Mouse (Mus musculus) ES-E14 (cell line): Measurements from ENCODE around the gene Ccdc13.

Experiments
- CHD2 ChIP-seq: IDR thresholded peaks from 2 replicates; pipeline ENCODE4 v1.6.1; 2014; ENCODE audit warnings: mild to moderate bottlenecking, low read depth, low read length, inconsistent platforms
- HCFC1 ChIP-seq: IDR thresholded peaks from 2 replicates; pipeline ENCODE4 v1.6.1; 2012; ENCODE audit warnings: low read length, inconsistent platforms, borderline replicate concordance; ENCODE audit not compliant: insufficient read depth
- MAFK ChIP-seq: IDR thresholded peaks from 2 replicates; pipeline ENCODE4 v1.6.1; 2014; ENCODE audit warnings: mild to moderate bottlenecking, low read depth, low read length, inconsistent platforms; ENCODE audit not compliant: insufficient read depth
- ZC3H11A ChIP-seq: IDR thresholded peaks from 2 replicates; pipeline ENCODE4 v1.6.1; 2012; ENCODE audit warnings: low read depth, mild to moderate bottlenecking, inconsistent platforms, low read length, borderline replicate concordance
- ZNF384 ChIP-seq: IDR thresholded peaks from 2 replicates; pipeline ENCODE4 v1.6.1; 2012; ENCODE audit warnings: low read depth, low read length, inconsistent platforms

GRCm38 (mm10) chr9:121839622-121839965 lies 333 bp upstream of the Ccdc13 start:
- TF ChIP-seq CHD2 (no peak), MAFK (no peak), ZNF384 (no peak), HCFC1 (no peak), ZC3H11A (no peak)
